Mouse (Mus musculus) megakaryocyte, embryonic 14.5 days (primary cell): ENCODE data around the gene Rnf214.

Experiments used
- FLI1 ChIP-seq: IDR thresholded peaks from 2 replicates; pipeline ENCODE4 v1.6.1; 2012; ENCODE audit warnings: low read length, inconsistent platforms, mixed read lengths
- GATA1 ChIP-seq: IDR thresholded peaks from 3 replicates; pipeline ENCODE4 v1.6.1; 2012; ENCODE audit warnings: mixed read lengths, low read length, inconsistent platforms, borderline replicate concordance

DNA sequence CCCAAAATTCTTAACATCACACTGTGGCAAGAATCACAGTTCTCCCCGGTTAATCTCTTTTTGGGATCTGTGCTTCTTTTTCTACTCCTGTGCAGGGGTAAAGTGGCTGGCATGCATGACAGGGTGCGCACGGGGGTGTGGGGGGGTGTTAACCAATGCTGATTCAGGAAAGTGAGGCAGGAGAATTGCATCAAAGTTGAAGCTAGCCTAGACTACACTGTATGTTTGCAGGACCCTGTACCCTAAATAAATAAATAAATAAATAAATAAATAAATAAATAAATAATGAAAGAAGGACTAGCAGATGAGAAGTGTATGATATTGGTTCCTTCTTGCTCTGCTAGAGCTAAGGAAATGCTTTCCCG lies 68.7 kb downstream of the Rnf214 start:
- TF ChIP-seq GATA1: no peak
- TF ChIP-seq FLI1: no peak
